Mouse (Mus musculus) left cerebral cortex, adult 18-20 months (tissue): ENCODE data around the gene Cdc37l1. TPM values are rescaled to one million over a fixed set of nuclear protein-coding genes. Genes with fewer than 3 reads are reported as not detected.
A peak's percentile ranks its signal among the peaks of the same experiment; 100 is the strongest.

Source experiments
- DNase-seq, 2 experiments: peaks; one replicate each; pipeline ENCODE4 v3.0.0; 2021 to 2022; ENCODE audit warnings: low spot score in 2 of 2, mixed read lengths in 1 of 2
- long read RNA-seq, 2 experiments: library from polyadenylated mRNA; stranded (forward); transcript quantifications; one replicate each; pipeline ENCODE4 v2.0.0; 2021
- total RNA-seq, 2 experiments: library from RNA; stranded (reverse); gene quantifications; 2 replicates each; pipeline ENCODE4 v1.2.3; 2021

The Cdc37l1 gene
- total RNA-seq = 100 to 1,000 TPM in 1 of 2 experiments, 10 to 100 TPM in 1; 99.4 to 102 TPM
- long read RNA-seq, experiment 1, full-length matches to known transcripts = 90 of 119 reads
- long read RNA-seq, experiment 1, partial matches to known transcripts = 10 of 119 reads
- long read RNA-seq, experiment 1, other reads (novel, unspliced or antisense) = 19 of 119 reads
- long read RNA-seq, experiment 2, full-length matches to known transcripts = 59 of 86 reads
- long read RNA-seq, experiment 2, partial matches to known transcripts = 3 of 86 reads
- long read RNA-seq, experiment 2, other reads (novel, unspliced or antisense) = 24 of 86 reads

DNA sequence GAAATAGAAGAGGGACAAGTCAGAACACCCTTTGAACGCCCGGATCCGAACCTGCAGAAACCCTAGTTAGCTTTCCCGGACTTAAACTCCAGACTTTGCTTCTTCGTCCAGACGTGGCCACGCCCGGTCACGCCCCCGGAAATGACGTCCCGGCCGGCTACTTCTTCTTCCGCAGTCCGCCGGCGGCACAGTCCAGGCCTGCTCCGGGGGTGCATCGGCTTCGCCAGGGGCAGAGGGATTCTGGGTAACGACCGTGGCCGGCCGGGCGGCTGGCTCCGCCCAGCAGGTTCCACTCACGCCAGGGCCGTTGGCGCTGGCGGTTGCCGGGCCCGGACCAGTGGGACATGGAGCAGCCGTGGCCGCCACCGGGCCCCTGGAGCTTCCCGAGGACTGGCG, at the start of gene Cdc37l1:
Gene Cdc37l1 (plus strand): TSS at position 159 of the 396 bp plus-strand sequence.
- peak; percentile 98 for DNase-seq

DNA sequence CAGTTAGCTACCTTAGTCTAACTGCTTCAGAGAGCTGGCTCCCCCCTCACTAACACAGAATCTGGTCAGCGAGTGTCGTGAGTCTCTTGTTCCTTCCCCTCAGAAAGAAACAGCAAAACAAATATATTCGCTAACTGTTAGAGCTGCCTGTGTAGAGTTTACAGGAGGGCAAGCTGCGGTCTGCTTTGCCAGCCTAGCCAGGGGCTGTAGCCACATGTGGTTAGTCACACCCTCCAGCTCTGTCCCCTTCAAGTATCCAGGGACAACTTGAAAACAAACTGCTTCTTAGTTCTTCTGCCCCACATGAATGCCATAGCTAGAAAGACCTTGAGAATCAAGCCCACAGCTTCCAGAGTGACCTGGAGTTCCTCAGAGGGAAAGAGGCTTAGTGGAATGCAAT, 48.9 kb upstream of the Cdc37l1 start:
- no peak for DNase-seq

GRCm38 (mm10) chr19:28946782-28947181, 43.4 kb upstream of the Cdc37l1 start:
- peak in 1 of 2 experiments; percentile 19 for DNase-seq

- DNase-seq = no peak
Measured at GRCm38 (mm10) chr19:28947311-28947710, 42.8 kb upstream of the Cdc37l1 start.

GRCm38 (mm10) chr19:28951251-28951650, 38.9 kb upstream of the Cdc37l1 start:
- no peak for DNase-seq

DNA sequence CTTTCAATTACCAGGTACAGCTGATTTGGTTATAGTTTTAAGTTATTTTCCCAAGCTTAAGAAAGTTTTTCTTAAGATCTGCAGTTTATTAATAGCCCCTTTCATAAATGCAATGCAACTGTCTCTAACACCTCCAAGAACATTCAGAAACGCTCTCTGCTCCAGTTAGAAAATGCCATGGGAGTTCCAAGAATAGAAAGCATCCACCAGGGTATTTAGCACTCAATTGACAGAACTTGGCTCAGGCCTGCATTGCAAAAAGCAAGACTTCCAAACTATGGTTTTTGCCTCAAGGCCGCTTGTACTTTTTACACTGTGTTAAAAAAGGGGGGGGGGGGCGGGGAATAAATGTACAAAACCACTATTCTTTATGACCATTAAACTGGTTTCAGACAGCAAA, 27.0 kb upstream of the Cdc37l1 start:
- peak in 1 of 2 experiments; percentile 41 for DNase-seq

DNA sequence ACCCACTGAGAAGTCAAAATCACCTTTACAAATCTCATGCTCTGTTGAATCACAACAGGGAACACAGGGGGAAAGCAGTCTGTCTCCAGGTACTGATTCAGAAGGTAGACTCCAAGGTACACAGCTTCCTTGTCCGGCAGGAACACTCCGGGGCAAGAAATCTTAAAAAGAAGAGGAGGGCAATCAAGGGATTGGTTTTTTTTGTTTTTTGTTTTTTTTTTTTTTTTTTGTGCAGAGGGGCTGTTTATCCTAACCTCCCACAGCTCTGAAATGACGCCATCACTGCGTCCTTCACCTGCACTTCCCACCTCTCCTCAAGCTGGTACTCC, 26.7 kb upstream of the Cdc37l1 start:
- DNase-seq = no peak

DNA sequence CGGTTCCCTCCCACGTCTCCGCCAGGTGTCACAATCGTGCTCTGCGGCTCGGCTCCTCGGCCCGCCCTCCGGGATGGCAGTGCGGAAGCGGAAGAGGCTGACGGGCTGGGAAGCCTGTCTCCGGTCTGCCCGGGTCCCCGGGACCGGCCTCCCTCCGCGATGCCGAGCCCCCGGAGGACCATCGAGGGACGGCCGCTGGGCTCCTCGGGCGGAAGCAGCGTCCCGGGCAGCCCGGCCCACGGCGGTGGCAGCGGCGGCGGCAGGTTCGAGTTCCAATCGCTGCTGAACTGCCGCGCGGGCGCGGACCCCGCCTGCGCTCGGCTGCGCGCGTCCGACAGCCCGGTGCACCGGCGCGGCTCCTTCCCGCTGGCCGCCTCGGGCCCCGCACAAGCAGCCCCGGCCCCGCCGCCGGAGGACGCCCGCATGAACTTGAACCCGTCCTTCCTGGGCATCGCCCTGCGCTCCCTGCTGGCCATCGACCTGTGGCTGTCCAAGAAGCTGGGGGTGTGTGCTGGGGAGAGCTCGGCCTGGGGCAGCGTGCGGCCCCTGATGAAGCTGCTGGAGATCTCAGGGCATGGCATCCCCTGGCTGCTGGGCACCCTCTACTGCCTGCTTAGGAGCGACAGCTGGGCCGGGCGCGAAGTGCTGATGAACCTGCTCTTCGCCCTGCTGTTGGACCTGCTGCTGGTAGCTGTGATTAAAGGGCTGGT, 26.2 kb upstream of the Cdc37l1 start, which contains the start of gene Plpp6:
Gene Plpp6 (plus strand): TSS at position 112 of the 710 bp plus-strand sequence.
- DNase-seq = peak; percentile 78 to 84

- DNase-seq = no peak
Measured at GRCm38 (mm10) chr19:28964552-28964903, 25.6 kb upstream of the Cdc37l1 start.

GRCm38 (mm10) chr19:28967652-28968051, 22.5 kb upstream of the Cdc37l1 start, which contains the start of gene 4430402I18Rik:
4430402I18Rik (minus strand) TSS chr19:28967800.
- DNase-seq = peak; percentile 31 to 56

DNA sequence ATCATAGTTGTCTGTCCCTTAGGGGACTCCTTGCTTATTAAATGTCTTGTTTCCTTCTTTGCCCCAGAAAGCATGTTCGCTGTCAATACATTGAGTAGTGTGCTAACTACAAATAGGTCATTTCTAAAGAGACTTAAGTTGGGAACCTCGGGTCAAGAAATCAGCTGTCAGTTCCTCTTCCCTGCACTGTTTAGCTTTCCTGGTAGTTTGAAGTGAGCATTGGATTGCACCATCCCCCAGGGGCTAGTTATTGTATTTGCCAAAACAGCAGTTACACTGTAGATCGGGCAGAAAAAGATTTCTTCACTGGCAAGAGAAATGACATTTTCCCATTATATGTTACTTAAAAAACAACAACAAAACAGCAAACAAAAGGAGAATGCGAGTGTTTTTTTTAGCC, 22.0 kb upstream of the Cdc37l1 start:
- DNase-seq = no peak

DNA sequence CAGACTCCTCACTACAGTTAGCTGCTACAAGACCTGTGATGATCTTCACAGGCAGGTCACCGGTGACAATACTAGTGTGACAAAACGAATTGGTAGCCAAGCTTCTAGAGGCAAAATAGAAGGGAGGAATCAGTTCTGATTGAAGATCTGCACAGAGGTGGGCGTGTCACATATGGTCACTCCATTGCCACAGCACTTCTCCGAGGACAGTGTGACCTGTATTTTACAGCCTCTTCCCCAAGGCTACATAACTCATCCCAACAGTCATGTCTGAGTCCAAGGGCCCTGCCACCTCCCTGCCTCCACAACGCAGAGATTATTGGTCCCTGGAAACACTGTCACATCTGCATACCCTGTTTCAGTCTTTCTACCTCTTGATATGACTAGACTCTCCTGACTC, 20.9 kb upstream of the Cdc37l1 start:
- no peak for DNase-seq

DNA sequence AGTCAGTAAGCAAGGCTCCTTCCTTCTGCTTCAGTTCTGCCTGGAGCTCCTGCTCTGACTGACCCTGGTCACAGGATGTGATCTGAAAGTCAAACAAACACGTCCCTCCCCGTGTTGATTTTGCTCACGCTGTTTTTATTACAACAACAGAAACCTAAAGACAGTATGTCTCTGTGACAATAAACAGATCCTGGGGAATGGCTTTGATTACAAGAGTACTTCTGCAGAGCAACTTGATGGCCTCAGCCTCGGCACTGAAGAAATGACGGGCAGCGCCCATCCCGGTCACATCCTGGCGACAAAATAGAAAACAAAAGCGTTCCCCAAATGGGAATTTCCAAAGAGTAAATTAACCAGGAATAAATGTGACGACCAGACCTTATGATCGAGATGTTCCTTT, 19.9 kb upstream of the Cdc37l1 start:
- no peak for DNase-seq

GRCm38 (mm10) chr19:28974862-28975611, 15.1 kb upstream of the Cdc37l1 start:
- DNase-seq = peak; percentile 85 to 86

DNA sequence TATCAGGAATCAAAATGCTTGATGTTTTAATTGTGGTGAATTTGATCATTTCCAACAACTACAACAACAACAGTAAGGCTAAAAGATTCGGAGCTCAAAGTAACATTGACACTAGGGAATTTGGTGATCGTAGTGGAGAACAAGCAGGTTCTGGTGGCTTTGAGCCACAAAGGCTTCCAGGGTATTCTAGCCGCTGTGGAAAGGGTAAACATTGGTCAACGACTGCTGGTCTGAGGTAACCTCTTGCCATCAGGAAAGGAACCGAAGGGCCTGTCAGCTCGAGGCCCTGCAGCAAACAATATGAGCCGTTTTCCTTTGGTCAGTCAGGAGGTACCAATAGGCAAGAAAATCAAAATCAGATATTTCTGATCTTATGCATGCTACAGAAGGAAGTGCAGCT, 7.5 kb upstream of the Cdc37l1 start:
- no peak for DNase-seq

- no peak for DNase-seq
Measured at GRCm38 (mm10) chr19:28989515-28989914, 637 bp upstream of the Cdc37l1 start.

GRCm38 (mm10) chr19:28990590-28991221, 554 bp downstream of the Cdc37l1 start:
- DNase-seq = peak; percentile 36 to 40

- no peak for DNase-seq
Measured at GRCm38 (mm10) chr19:28991391-28991790, 1.2 kb downstream of the Cdc37l1 start.

GRCm38 (mm10) chr19:28994870-28995269, 4.7 kb downstream of the Cdc37l1 start:
- peak; percentile 34 to 36 for DNase-seq

GRCm38 (mm10) chr19:28995366-28995765, 5.2 kb downstream of the Cdc37l1 start:
- DNase-seq = no peak

DNA sequence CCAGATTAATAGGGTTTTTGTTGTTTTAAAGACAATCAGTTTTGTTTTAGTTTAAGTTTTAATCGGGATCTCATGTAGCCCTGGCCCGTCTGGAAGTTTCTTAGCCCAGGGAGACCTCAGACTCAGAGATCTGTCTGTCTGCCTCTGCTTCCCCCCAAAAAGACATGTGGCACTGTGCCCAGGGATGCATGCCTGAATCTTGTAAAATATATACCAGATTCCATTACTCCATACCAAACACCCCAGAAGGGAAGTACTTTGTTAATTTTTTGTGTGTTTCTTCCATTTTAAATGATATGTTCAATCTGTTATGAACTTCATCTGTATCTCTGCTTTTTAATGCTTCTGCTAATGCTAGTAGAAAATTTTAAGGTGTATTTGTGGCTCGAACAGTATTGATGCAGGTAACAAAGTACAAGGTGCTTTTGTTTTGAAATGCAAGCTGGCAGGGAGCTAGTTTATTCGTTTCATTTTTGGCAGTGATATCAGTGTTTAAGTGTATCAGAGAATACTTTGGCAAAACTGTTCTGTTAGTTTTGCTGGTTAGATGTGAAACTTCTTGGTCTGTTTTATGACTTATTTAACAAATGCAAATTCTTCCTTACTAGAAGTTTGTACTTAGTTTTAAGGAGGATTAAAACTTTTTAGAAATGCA, 8.0 kb downstream of the Cdc37l1 start:
- DNase-seq = no peak
